Mouse (Mus musculus) midbrain, postnatal 0 days (tissue): ENCODE data around the gene Disp1. TPM values are rescaled to one million over a fixed set of nuclear protein-coding genes. Genes with fewer than 3 reads are reported as not detected.

ENCODE experiments used
- ATAC-seq: fragments of 200-750 bp; cut with Nextera tagmentation; 2 replicates; pipeline ENCODE4 v1.8.0; 2017; ENCODE audit warnings: moderate number of reproducible peaks, mild to moderate bottlenecking, moderate TSS enrichment, moderate library complexity; ENCODE audit not compliant: low FRiP score
- DNase-seq: peaks from one replicate; pipeline ENCODE4 v3.0.0-alpha.2; 2015; ENCODE audit warnings: low spot score
- H3K27ac ChIP-seq: fragments of 300-500 bp; sonication (generic); 2 replicates; pipeline ENCODE4 v1.5.1; 2014; ENCODE audit warnings: low read depth, mild to moderate bottlenecking, low read length, mixed read lengths
- H3K27me3 ChIP-seq: fragments of 300-500 bp; sonication (generic); 2 replicates; pipeline ENCODE4 v1.6.1; 2014; ENCODE audit warnings: low read length, control low read depth, mixed read lengths; ENCODE audit not compliant: insufficient read depth
- H3K36me3 ChIP-seq: fragments of 300-500 bp; sonication (generic); 2 replicates; pipeline ENCODE4 v1.6.1; 2014; ENCODE audit warnings: low read length, control low read depth, mixed read lengths; ENCODE audit not compliant: insufficient read depth
- H3K4me1 ChIP-seq: fragments of 300-500 bp; sonication (generic); 2 replicates; pipeline ENCODE4 v1.6.1; 2014; ENCODE audit warnings: mild to moderate bottlenecking, control low read depth, antibody characterized with exemption, low read length, mixed read lengths; ENCODE audit not compliant: insufficient read depth
- H3K4me2 ChIP-seq: fragments of 300-500 bp; sonication (generic); 2 replicates; pipeline ENCODE4 v1.6.1; 2014; ENCODE audit warnings: low read depth, mild to moderate bottlenecking, low read length, mixed read lengths; ENCODE audit not compliant: poor library complexity, severe bottlenecking
- H3K4me3 ChIP-seq: fragments of 300-500 bp; sonication (generic); 2 replicates; pipeline ENCODE4 v1.5.1; 2014; ENCODE audit warnings: low read depth, mild to moderate bottlenecking, low read length, moderate library complexity
- H3K9ac ChIP-seq: fragments of 300-500 bp; sonication (generic); replicated peaks from 2 replicates; pipeline ENCODE4 v1.6.1; 2014; ENCODE audit warnings: mild to moderate bottlenecking, low read length, moderate library complexity, mixed read lengths; ENCODE audit not compliant: poor library complexity, severe bottlenecking
- H3K9me3 ChIP-seq: fragments of 300-500 bp; sonication (generic); 2 replicates; pipeline ENCODE4 v1.6.1; 2016; ENCODE audit warnings: low read length, control low read depth
- CTCF ChIP-seq: IDR thresholded peaks from 2 replicates; pipeline ENCODE4 v1.5.1; 2016; ENCODE audit warnings: antibody characterized with exemption, mild to moderate bottlenecking
- WGBS: fragments of 180-500 bp; shearing (Covaris S2); extraction: QIAGEN DNeasy Blood & Tissue Kit; methylation state at CpG from one replicate; pipeline ENCODE4 v1.1.7; 2014; 5-methylcytosine and 5-hydroxymethylcytosine counted together
- polyA plus RNA-seq: library from polyadenylated mRNA; unstranded; fragments of >200 nt; fragmentation: Nextera tagmentation; extraction: Ambion mirVana; gene quantifications from 2 replicates; pipeline ENCODE4 v1.2.1, GENCODE M21; 2015
- total RNA-seq: library from RNA; depleted of rRNA; stranded (reverse); fragments of >200 nt; gene quantifications from 2 replicates; pipeline ENCODE4 v1.2.3, GENCODE M21; 2014

Disp1 gene
- total and polyA plus RNA-seq, 2 experiments from 2014 or later, result 7.6 to 12.3 TPM

- Histone ChIP-seq H3K27ac (no peak overlapping the region), H3K27me3 (no peaks in the 10 kb centered on the region), H3K4me2 (no peak overlapping the region), H3K36me3 (no peaks in the 10 kb centered on the region), H3K9me3 (no peaks in the 10 kb centered on the region), H3K4me1 (peaks cover 4% of the 10 kb centered on the region; the same call in 1 of the 2 replicates), H3K9ac (no peak overlapping the region), H3K4me3 (no peak overlapping the region)
- DNase-seq (no peak), ATAC-seq (no peak)
- TF ChIP-seq CTCF, result no peak
- WGBS, result 69% methylated on average over 5 of the region's 5 CpGs
Measured at GRCm38 (mm10) chr1:183155600-183155999, 65.7 kb downstream of the Disp1 start.

- no peak overlapping the region for H3K9ac ChIP-seq
- H3K9me3 ChIP-seq, result no peaks in the 10 kb centered on the region
- TF ChIP-seq CTCF, result no peak
- 47% methylated on average over 7 of the region's 7 CpGs for WGBS
- H3K27ac ChIP-seq, result no peak overlapping the region
- H3K36me3 ChIP-seq, result no peaks in the 10 kb centered on the region
- H3K4me3 ChIP-seq, result no peak overlapping the region
- peaks cover 10% of the 10 kb centered on the region; the same call in 1 of the 2 replicates for H3K4me1 ChIP-seq
- DNase-seq (no peak), ATAC-seq (no peak)
- H3K27me3 ChIP-seq, result no peaks in the 10 kb centered on the region
- H3K4me2 ChIP-seq, result no peak overlapping the region
Measured at GRCm38 (mm10) chr1:183154296-183155204, 66.8 kb downstream of the Disp1 start.

- Histone ChIP-seq H3K27ac (no peak overlapping the region), H3K36me3 (no peaks in the 10 kb centered on the region), H3K4me1 (peaks cover 10% of the 10 kb centered on the region; the same call in 1 of the 2 replicates), H3K4me2 (no peak overlapping the region), H3K4me3 (no peak overlapping the region), H3K27me3 (no peaks in the 10 kb centered on the region), H3K9me3 (no peaks in the 10 kb centered on the region), H3K9ac (no peak overlapping the region)
- no peak for TF ChIP-seq CTCF
- ATAC-seq (no peak), DNase-seq (no peak)
- WGBS, result 94% methylated on average over 4 of the region's 4 CpGs
Measured at GRCm38 (mm10) chr1:183153354-183153753, 68.0 kb downstream of the Disp1 start.

- WGBS, result 80% methylated on average over 12 of the region's 12 CpGs
Measured at GRCm38 (mm10) chr1:183151510-183152319, 69.6 kb downstream of the Disp1 start.

GRCm38 (mm10) chr1:183150379-183150840 is 70.9 kb downstream of the Disp1 start:
- Histone ChIP-seq H3K36me3 (no peaks in the 10 kb centered on the region), H3K9ac (no peak overlapping the region), H3K4me2 (peak overlapping the region; percentile 16; the same call in 1 of the 2 replicates), H3K4me3 (no peak overlapping the region), H3K9me3 (no peaks in the 10 kb centered on the region), H3K4me1 (peaks cover 6% of the 10 kb centered on the region; the same call in 1 of the 2 replicates), H3K27ac (no peak overlapping the region), H3K27me3 (no peaks in the 10 kb centered on the region)
- peak; percentile 26 for DNase-seq
- ATAC-seq, result peak; percentile 27; the same call in 1 of the 2 replicates
- 23% methylated on average over 12 of the region's 12 CpGs for WGBS
- no peak for TF ChIP-seq CTCF

More at GRCm38 (mm10) chr1:183151510-183152319, 69.6 kb downstream of the Disp1 start:
- H3K4me1 ChIP-seq, result peaks cover 10% of the 10 kb centered on the region; the same call in 1 of the 2 replicates
- no peak overlapping the region for H3K27ac ChIP-seq
- no peak for TF ChIP-seq CTCF
- H3K36me3 ChIP-seq, result no peaks in the 10 kb centered on the region
- H3K27me3 ChIP-seq, result no peaks in the 10 kb centered on the region
- H3K9ac ChIP-seq, result no peak overlapping the region
- H3K4me3 ChIP-seq, result no peak overlapping the region
- DNase-seq (no peak), ATAC-seq (no peak)
- no peak overlapping the region for H3K4me2 ChIP-seq
- H3K9me3 ChIP-seq, result no peaks in the 10 kb centered on the region
